Mouse (Mus musculus): ENCODE results near the gene Inafm2. TPM values are rescaled to one million over a fixed set of nuclear protein-coding genes. Genes with fewer than 3 reads are reported as not detected.

Gene Inafm2
- polyA plus RNA-seq, 1 experiment from 2014 or later = 21.6 TPM

- no peaks in the 10 kb centered on the region for H3K36me3 ChIP-seq (replicated peaks)
- H3K4me3 ChIP-seq = peak within 1 kb of the TSS; percentile 58
- H3K4me1 ChIP-seq = peaks cover 23% of the 10 kb centered on the region
- peak within 1 kb of the TSS; percentile 88 for H3K27ac ChIP-seq
- WGBS = 9% methylated on average over 39 of the region's 39 CpGs
- peak; percentile 97 for ATAC-seq (replicated peaks)
- peak within 1 kb of the TSS; percentile 69 for H3K4me2 ChIP-seq
- peak within 1 kb of the TSS; percentile 72 for H3K9ac ChIP-seq
- H3K9me3 ChIP-seq = no peaks in the 10 kb centered on the region
- H3K27me3 ChIP-seq (replicated peaks) = no peaks in the 10 kb centered on the region
Measured at GRCm38 (mm10) chr2:118779504-118780480, 34.2 kb downstream of the Inafm2 start, which contains the start of gene Disp2. TSS of gene Disp2 (plus strand) at chr2:118779719.

DNA sequence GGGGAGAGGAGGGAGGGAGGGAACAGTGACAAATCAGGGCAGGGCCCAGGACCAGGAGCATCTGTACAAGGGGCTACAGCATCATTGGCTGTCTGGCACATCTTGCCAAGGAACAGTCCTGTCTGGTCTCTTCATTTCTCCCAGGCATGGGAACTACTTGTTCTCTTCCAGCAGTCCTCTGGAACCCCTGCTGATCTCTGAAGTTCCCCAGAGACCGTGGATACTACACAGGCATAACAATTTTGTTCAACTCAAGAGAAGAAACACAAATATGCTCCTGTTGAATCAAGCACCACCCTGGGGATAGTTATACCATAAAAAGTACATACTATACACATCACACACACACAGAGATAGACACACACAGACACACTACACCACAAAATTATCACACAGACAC lies 35.6 kb downstream of the Inafm2 start:
- no peak for ATAC-seq (replicated peaks)
- Histone ChIP-seq H3K9ac (no peak overlapping the region), H3K36me3 (replicated peaks) (peaks cover 3% of the 10 kb centered on the region), H3K4me3 (peak overlapping the region; percentile 58), H3K27me3 (replicated peaks) (no peaks in the 10 kb centered on the region), H3K9me3 (no peaks in the 10 kb centered on the region), H3K27ac (no peak overlapping the region), H3K4me2 (peak overlapping the region; percentile 69), H3K4me1 (peaks cover 20% of the 10 kb centered on the region)
- 35% methylated on average over 1 of the region's 1 CpGs for WGBS

- Histone ChIP-seq H3K9ac (no peak overlapping the region), H3K9me3 (no peaks in the 10 kb centered on the region), H3K27ac (no peak overlapping the region), H3K36me3 (replicated peaks) (peaks cover 15% of the 10 kb centered on the region), H3K4me2 (no peak overlapping the region), H3K4me1 (peaks cover 20% of the 10 kb centered on the region), H3K4me3 (no peak overlapping the region), H3K27me3 (replicated peaks) (no peaks in the 10 kb centered on the region)
- WGBS = 72% methylated on average over 4 of the region's 4 CpGs
- ATAC-seq (replicated peaks) = no peak
Measured at GRCm38 (mm10) chr2:118782303-118782702, 36.7 kb downstream of the Inafm2 start.

DNA sequence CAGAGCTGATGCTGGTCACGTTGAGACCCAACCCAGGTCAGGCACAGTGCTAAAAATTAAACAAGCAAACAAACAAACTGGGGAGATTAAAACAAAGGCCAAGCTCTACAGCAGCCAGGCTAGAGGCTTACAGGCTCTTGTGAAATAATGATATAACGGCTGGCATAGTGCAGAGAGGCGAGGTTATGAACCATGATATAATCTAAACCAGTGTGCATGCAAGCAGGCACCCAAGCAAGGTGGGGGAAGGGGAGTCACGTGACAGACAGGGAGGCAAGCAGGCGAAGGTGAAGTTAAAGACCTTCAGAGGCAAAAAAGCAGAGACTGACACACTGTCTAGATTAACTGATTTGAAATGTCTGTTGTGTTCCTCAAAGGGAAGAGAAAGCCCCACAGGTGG lies 37.5 kb downstream of the Inafm2 start:
- no peak overlapping the region for H3K27ac ChIP-seq
- H3K4me3 ChIP-seq = no peak overlapping the region
- H3K9ac ChIP-seq = no peak overlapping the region
- H3K4me1 ChIP-seq = peaks cover 20% of the 10 kb centered on the region
- 68% methylated on average over 5 of the region's 5 CpGs for WGBS
- no peaks in the 10 kb centered on the region for H3K9me3 ChIP-seq
- H3K27me3 ChIP-seq (replicated peaks) = no peaks in the 10 kb centered on the region
- ATAC-seq (replicated peaks) = no peak
- H3K36me3 ChIP-seq (replicated peaks) = peaks cover 20% of the 10 kb centered on the region
- H3K4me2 ChIP-seq = no peak overlapping the region

GRCm38 (mm10) chr2:118783663-118784062 lies 38.1 kb downstream of the Inafm2 start:
- ATAC-seq (replicated peaks) = no peak

DNA sequence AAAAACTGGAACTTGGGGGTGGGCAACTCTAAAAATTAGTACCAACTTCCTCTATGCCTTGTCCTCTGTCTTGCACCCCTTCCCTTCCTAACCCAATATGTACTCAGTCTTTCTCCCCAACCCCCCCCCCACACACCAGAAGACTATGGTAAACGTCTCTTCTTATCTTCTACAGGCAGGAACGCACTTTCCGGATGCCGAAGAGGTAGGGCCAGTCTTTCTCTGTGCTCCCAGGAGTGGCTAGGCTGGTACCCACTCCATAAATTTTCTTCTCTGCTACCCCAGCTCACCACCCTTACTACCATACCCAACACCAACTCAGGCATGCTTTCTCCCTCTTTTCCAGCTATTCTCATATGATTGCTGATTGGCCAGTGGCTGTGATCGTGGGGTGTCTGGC lies 41.0 kb downstream of the Inafm2 start:
- H3K4me1 ChIP-seq = peaks cover 8% of the 10 kb centered on the region; the same call in 1 of the 2 replicates
- H3K27ac ChIP-seq = no peak overlapping the region
- 0 out of 2 replicates have a peak, but pooled peaks cover 5% of the 10 kb centered on the region for H3K27me3 ChIP-seq (replicated peaks)
- H3K4me2 ChIP-seq = no peak overlapping the region
- no peak overlapping the region for H3K9ac ChIP-seq
- H3K36me3 ChIP-seq (replicated peaks) = peaks cover 34% of the 10 kb centered on the region
- no peak overlapping the region for H3K4me3 ChIP-seq
- H3K9me3 ChIP-seq = no peaks in the 10 kb centered on the region
- no peak for ATAC-seq (replicated peaks)
- WGBS = 89% methylated on average over 5 of the region's 5 CpGs

More at GRCm38 (mm10) chr2:118783663-118784062, 38.1 kb downstream of the Inafm2 start:
- WGBS = 94% methylated on average over 7 of the region's 7 CpGs
- H3K27ac ChIP-seq = no peak overlapping the region
- H3K9me3 ChIP-seq = no peaks in the 10 kb centered on the region
- no peak overlapping the region for H3K4me2 ChIP-seq
- peaks cover 20% of the 10 kb centered on the region for H3K4me1 ChIP-seq
- no peak overlapping the region for H3K9ac ChIP-seq
- H3K4me3 ChIP-seq = no peak overlapping the region
- peaks cover 20% of the 10 kb centered on the region for H3K36me3 ChIP-seq (replicated peaks)
- H3K27me3 ChIP-seq (replicated peaks) = no peaks in the 10 kb centered on the region

DNA sequence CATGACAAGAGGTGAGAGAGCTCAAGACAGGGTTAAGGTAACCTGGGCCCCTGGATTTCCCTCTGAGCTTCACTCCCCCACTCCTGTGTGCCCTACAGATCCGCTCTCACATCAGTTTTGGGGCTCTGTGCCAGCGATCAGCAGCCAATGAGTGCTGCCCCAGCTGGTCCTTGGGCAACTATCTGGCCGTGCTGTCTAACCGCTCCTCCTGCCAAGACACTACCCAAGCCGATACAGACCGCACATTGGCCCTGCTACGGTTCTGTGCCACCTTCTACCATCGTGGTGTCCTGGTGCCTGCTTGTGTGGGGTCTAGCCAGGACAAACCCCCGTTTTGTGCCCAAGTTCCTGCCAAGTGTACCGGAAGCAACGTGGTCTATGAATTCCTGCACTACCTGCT lies 43.9 kb downstream of the Inafm2 start:
- 89% methylated on average over 11 of the region's 11 CpGs for WGBS
- peaks cover 5% of the 10 kb centered on the region; the same call in 1 of the 2 replicates for H3K27me3 ChIP-seq (replicated peaks)
- no peak overlapping the region for H3K27ac ChIP-seq
- H3K36me3 ChIP-seq (replicated peaks) = peaks cover 50% of the 10 kb centered on the region
- H3K9ac ChIP-seq = no peak overlapping the region
- no peaks in the 10 kb centered on the region for H3K9me3 ChIP-seq
- H3K4me1 ChIP-seq = peaks cover 8% of the 10 kb centered on the region; the same call in 1 of the 2 replicates
- no peak overlapping the region for H3K4me3 ChIP-seq
- ATAC-seq (replicated peaks) = no peak
- H3K4me2 ChIP-seq = no peak overlapping the region

DNA sequence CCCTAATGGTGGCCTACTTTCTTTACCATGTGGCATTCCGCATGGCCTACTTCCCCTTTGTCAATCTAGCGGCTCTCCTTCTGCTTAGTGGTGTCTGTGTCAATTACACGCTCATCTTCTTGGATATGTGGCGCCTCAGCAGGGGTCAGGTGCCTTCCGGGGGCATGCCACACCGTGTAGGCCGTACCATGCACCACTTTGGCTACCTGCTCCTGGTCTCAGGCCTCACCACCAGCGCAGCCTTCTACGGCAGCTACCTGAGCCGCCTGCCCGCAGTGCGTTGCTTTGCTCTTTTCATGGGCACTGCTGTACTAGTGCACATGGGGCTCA lies 44.6 kb downstream of the Inafm2 start:
- Histone ChIP-seq H3K9ac (no peak overlapping the region), H3K4me1 (peaks cover 8% of the 10 kb centered on the region; the same call in 1 of the 2 replicates), H3K4me3 (no peak overlapping the region), H3K27me3 (replicated peaks) (peaks cover 5% of the 10 kb centered on the region; the same call in 1 of the 2 replicates), H3K9me3 (no peaks in the 10 kb centered on the region), H3K36me3 (replicated peaks) (peaks cover 50% of the 10 kb centered on the region), H3K27ac (no peak overlapping the region), H3K4me2 (peak overlapping the region; percentile 24; the same call in 1 of the 2 replicates)
- 48% methylated on average over 12 of the region's 12 CpGs for WGBS
- no peak; the same call in 1 of the 2 replicates for ATAC-seq (replicated peaks)

DNA sequence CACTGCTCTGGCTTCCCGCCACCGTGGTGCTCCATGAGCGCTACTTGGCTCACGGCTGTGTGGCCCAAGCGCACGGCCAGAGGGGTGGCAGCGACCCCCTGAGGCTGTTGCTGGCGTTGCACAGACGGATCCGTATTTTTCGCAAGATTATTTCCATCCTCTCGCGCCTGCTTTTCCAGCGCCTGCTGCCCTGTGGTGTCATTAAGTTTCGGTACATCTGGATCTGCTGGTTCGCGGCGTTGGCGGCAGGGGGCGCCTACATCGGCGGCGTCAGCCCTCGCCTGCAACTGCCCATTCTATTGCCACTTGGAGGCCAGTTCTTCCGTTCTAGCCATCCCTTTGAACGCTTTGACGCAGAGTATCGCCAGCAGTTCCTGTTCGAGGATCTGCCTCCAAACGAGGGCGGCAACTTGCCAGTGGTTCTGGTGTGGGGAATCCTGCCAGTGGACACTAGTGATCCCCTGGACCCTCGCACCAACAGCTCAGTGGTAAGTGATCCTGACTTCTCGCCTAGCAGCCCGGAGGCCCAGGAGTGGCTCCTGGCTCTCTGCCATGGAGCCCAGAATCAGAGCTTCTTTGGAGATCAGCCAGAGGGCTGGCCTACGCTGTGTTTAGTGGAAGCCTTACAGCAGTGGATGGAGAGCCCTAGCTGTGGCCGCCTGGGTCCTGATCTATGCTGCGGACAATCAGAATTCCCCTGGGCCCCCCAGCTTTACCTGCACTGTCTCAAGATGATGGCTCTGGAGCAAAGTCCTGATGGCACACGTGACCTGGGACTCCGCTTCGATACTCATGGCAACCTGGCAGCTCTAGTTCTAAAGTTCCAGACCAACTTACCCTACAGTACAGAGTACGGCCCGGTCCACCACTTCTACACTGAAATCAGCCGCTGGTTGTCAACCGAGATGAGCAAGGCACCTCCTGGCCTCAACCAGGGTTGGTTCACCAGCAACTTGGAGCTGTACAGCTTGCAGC lies 45.3 kb downstream of the Inafm2 start:
- peaks cover 7% of the 10 kb centered on the region; the same call in 1 of the 2 replicates for H3K27me3 ChIP-seq (replicated peaks)
- H3K4me3 ChIP-seq = no peak overlapping the region
- peak; percentile 67 for ATAC-seq (replicated peaks)
- no peak overlapping the region for H3K27ac ChIP-seq
- peak overlapping the region; percentile 24 for H3K4me2 ChIP-seq
- H3K9ac ChIP-seq = no peak overlapping the region
- WGBS = 25% methylated on average over 44 of the region's 44 CpGs
- H3K9me3 ChIP-seq = no peaks in the 10 kb centered on the region
- peaks cover 49% of the 10 kb centered on the region for H3K36me3 ChIP-seq (replicated peaks)
- H3K4me1 ChIP-seq = peaks cover 8% of the 10 kb centered on the region; the same call in 1 of the 2 replicates

DNA sequence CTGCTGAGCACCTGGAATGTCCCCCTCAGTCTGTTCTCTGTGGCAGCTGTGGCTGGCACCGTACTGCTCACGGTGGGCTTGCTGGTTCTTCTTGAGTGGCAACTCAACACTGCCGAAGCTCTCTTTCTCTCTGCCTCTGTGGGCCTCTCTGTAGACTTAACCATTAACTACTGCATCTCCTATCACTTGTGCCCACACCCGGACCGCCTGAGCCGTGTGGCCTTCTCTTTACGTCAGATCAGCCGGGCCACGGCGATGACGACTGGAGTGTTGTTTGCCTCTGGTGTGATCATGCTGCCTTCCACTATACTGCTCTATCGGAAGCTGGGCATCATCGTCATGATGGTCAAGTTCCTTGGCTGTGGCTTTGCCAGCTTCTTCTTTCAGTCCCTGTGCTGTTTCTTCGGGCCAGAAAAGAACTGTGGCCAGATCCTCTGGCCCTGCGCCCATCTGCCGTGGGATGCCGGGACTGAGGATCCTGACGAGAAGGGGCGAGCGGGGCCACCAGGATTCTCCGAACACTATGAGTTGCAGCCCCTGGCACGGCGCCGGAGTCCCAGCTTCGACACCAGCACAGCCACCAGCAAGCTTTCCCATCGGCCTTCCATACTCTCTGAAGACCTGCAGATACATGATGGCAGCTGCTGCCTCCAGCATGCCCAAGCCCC lies 46.2 kb downstream of the Inafm2 start:
- 92% methylated on average over 26 of the region's 26 CpGs for whole genome bisulfite sequencing

DNA sequence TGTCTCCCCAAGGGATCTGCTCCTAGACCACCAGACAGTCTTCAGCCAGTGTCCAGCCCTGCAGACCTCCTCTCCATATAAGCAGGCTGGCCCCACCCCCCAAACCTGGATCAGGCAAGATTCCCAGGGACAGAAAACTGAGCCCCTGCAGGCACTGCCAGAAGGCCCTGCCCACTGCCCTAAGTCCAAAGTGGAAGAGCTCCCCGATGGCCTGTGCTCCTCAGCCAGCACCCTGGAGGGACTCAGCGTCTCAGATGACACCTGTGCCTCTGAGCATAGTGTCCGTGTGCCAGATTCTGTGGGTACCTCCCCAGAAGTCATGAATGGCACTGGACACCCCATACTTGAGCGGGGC lies 46.7 kb downstream of the Inafm2 start:
- no peaks in the 10 kb centered on the region for H3K9me3 ChIP-seq
- H3K27me3 ChIP-seq (replicated peaks) = peaks cover 8% of the 10 kb centered on the region; the same call in 1 of the 2 replicates
- 86% methylated on average over 4 of the region's 4 CpGs for WGBS
- no peak overlapping the region for H3K9ac ChIP-seq
- no peak for ATAC-seq (replicated peaks)
- H3K36me3 ChIP-seq (replicated peaks) = peaks cover 35% of the 10 kb centered on the region
- peaks cover 8% of the 10 kb centered on the region; the same call in 1 of the 2 replicates for H3K4me1 ChIP-seq
- no peak overlapping the region for H3K4me2 ChIP-seq
- no peak overlapping the region for H3K4me3 ChIP-seq
- H3K27ac ChIP-seq = no peak overlapping the region

More for the DNA sequence above, 46.2 kb downstream of the Inafm2 start:
- Histone ChIP-seq H3K27ac (no peak overlapping the region), H3K4me1 (peaks cover 8% of the 10 kb centered on the region; the same call in 1 of the 2 replicates), H3K9ac (no peak overlapping the region), H3K9me3 (no peaks in the 10 kb centered on the region), H3K36me3 (replicated peaks) (peaks cover 41% of the 10 kb centered on the region), H3K4me2 (no peak overlapping the region), H3K4me3 (no peak overlapping the region), H3K27me3 (replicated peaks) (peaks cover 8% of the 10 kb centered on the region; the same call in 1 of the 2 replicates)
- no peak for ATAC-seq (replicated peaks)

Measured in midbrain, embryonic 15.5 days (tissue).